Mouse (Mus musculus) heart, postnatal 0 days (tissue): ENCODE results near the gene Itpr1. TPM values are rescaled to one million over a fixed set of nuclear protein-coding genes. Genes with fewer than 3 reads are reported as not detected.

Experiments used
- ATAC-seq: fragments of 200-750 bp; cut with Nextera tagmentation; 2 replicates; pipeline ENCODE4 v1.8.0; 2017; ENCODE audit warnings: low read depth, moderate number of reproducible peaks, moderate library complexity; ENCODE audit not compliant: insufficient read depth
- DNase-seq: peaks from one replicate; pipeline ENCODE4 v3.0.0-alpha.2; 2016; ENCODE audit warnings: low spot score
- H3K27ac ChIP-seq: fragments of 300-500 bp; sonication (generic); 2 replicates; pipeline ENCODE4 v1.5.1; 2014; ENCODE audit warnings: low read depth, mild to moderate bottlenecking
- H3K27me3 ChIP-seq: fragments of 300-500 bp; sonication (generic); 2 replicates; pipeline ENCODE4 v1.6.1; 2014; ENCODE audit warnings: low read length, mixed read lengths; ENCODE audit not compliant: control insufficient read depth, insufficient read depth
- H3K36me3 ChIP-seq: fragments of 300-500 bp; sonication (generic); replicated peaks from 2 replicates; pipeline ENCODE4 v1.6.1; 2014; ENCODE audit warnings: low read length, mixed read lengths; ENCODE audit not compliant: control insufficient read depth, insufficient read depth
- H3K4me1 ChIP-seq: fragments of 300-500 bp; sonication (generic); 2 replicates; pipeline ENCODE4 v1.6.1; 2014; ENCODE audit warnings: antibody characterized with exemption; ENCODE audit not compliant: control insufficient read depth, insufficient read depth
- H3K4me2 ChIP-seq: fragments of 300-500 bp; sonication (generic); 2 replicates; pipeline ENCODE4 v1.6.1; 2014; ENCODE audit warnings: low read depth, mild to moderate bottlenecking, low read length, moderate library complexity
- H3K4me3 ChIP-seq: fragments of 300-500 bp; sonication (generic); 2 replicates; pipeline ENCODE4 v1.5.1; 2014; ENCODE audit warnings: low read depth, low read length
- H3K9ac ChIP-seq: fragments of 300-500 bp; sonication (generic); replicated peaks from 2 replicates; pipeline ENCODE4 v1.6.1; 2014; ENCODE audit warnings: low read depth, low read length, mixed read lengths
- H3K9me3 ChIP-seq: fragments of 300-500 bp; sonication (generic); replicated peaks from 2 replicates; pipeline ENCODE4 v1.6.1; 2016; ENCODE audit warnings: low read length; ENCODE audit not compliant: control insufficient read depth
- CTCF ChIP-seq: IDR thresholded peaks from 2 replicates; pipeline ENCODE4 v1.5.1; 2016; ENCODE audit warnings: antibody characterized with exemption, control low read depth, low read depth
- EP300 ChIP-seq: IDR thresholded peaks from 2 replicates; pipeline ENCODE4 v1.6.1; 2016; ENCODE audit warnings: antibody characterized with exemption, low read depth
- WGBS: fragments of 180-500 bp; shearing (Covaris S2); extraction: QIAGEN DNeasy Blood & Tissue Kit; methylation state at CpG from one replicate; pipeline ENCODE4 v1.1.7; 2014; 5-methylcytosine and 5-hydroxymethylcytosine counted together
- polyA plus RNA-seq: library from polyadenylated mRNA; unstranded; fragments of >200 nt; fragmentation: Nextera tagmentation; extraction: Ambion mirVana; gene quantifications from 2 replicates; pipeline ENCODE4 v1.2.1, GENCODE M21; 2015
- total RNA-seq: library from RNA; depleted of rRNA; stranded (reverse); fragments of >200 nt; gene quantifications from 2 replicates; pipeline ENCODE4 v1.2.3, GENCODE M21; 2014; ENCODE audit warnings: low replicate concordance

The Itpr1 gene
- total and polyA plus RNA-seq, 2 experiments from 2014 or later = 7.1 to 22.2 TPM

GRCm38 (mm10) chr6:108301856-108302255, 89.0 kb downstream of the Itpr1 start:
- Histone ChIP-seq H3K9me3 (no peaks in the 10 kb centered on the region), H3K27ac (no peak overlapping the region), H3K4me1 (peaks cover 23% of the 10 kb centered on the region), H3K27me3 (no peaks in the 10 kb centered on the region), H3K4me2 (no peak overlapping the region), H3K4me3 (no peak overlapping the region), H3K36me3 (no peaks in the 10 kb centered on the region), H3K9ac (no peak overlapping the region)
- 89% methylated on average over 5 of the region's 5 CpGs for WGBS
- no peak for ATAC-seq
- DNase-seq = no peak
- TF ChIP-seq CTCF (no peak), EP300 (no peak)

- DNase-seq = no peak
- Histone ChIP-seq H3K27ac (peak overlapping the region; percentile 20; the same call in 1 of the 2 replicates), H3K36me3 (no peaks in the 10 kb centered on the region), H3K4me2 (no peak overlapping the region), H3K27me3 (no peaks in the 10 kb centered on the region), H3K4me3 (no peak overlapping the region), H3K4me1 (peaks cover 26% of the 10 kb centered on the region), H3K9me3 (no peaks in the 10 kb centered on the region), H3K9ac (no peak overlapping the region)
- TF ChIP-seq CTCF = no peak
- no peak for TF ChIP-seq EP300
- WGBS = 79% methylated on average over 12 of the region's 12 CpGs
- no peak for ATAC-seq
These were observed 91.0 kb downstream of the Itpr1 start for GRCm38 (mm10) chr6:108303619-108304567.

- Histone ChIP-seq H3K4me1 (peaks cover 36% of the 10 kb centered on the region), H3K4me3 (no peak overlapping the region), H3K4me2 (peak overlapping the region; percentile 24), H3K9me3 (no peaks in the 10 kb centered on the region), H3K9ac (no peak overlapping the region), H3K27ac (peak overlapping the region; percentile 83), H3K27me3 (no peaks in the 10 kb centered on the region), H3K36me3 (no peaks in the 10 kb centered on the region)
- TF ChIP-seq CTCF (no peak), EP300 (no peak)
- DNase-seq (peak; percentile 35), ATAC-seq (no peak)
- 27% methylated on average over 12 of the region's 12 CpGs for WGBS
These were observed 92.4 kb downstream of the Itpr1 start for GRCm38 (mm10) chr6:108305171-108305779.

GRCm38 (mm10) chr6:108306240-108306639, 93.3 kb downstream of the Itpr1 start:
- H3K27ac ChIP-seq = peak overlapping the region; percentile 83
- H3K4me3 ChIP-seq = peak overlapping the region; percentile 39
- peaks cover 36% of the 10 kb centered on the region for H3K4me1 ChIP-seq
- peak; percentile 74 for DNase-seq
- no peaks in the 10 kb centered on the region for H3K36me3 ChIP-seq
- no peaks in the 10 kb centered on the region for H3K9me3 ChIP-seq
- H3K27me3 ChIP-seq = no peaks in the 10 kb centered on the region
- TF ChIP-seq EP300 (no peak), CTCF (no peak)
- WGBS = 15% methylated on average over 11 of the region's 11 CpGs
- ATAC-seq = peak; percentile 78
- H3K4me2 ChIP-seq = peak overlapping the region; percentile 68
- H3K9ac ChIP-seq = peak overlapping the region; percentile 58

- DNase-seq = no peak
- peak overlapping the region; percentile 39 for H3K4me3 ChIP-seq
These were observed 94.2 kb downstream of the Itpr1 start for GRCm38 (mm10) chr6:108306910-108307584.

More at GRCm38 (mm10) chr6:108306910-108307584, 94.2 kb downstream of the Itpr1 start:
- Histone ChIP-seq H3K4me2 (peak overlapping the region; percentile 68), H3K4me1 (peaks cover 36% of the 10 kb centered on the region), H3K27me3 (no peaks in the 10 kb centered on the region), H3K27ac (peak overlapping the region; percentile 83), H3K9ac (peak overlapping the region; percentile 16; the same call in 1 of the 2 replicates), H3K9me3 (no peaks in the 10 kb centered on the region), H3K36me3 (no peaks in the 10 kb centered on the region)
- no peak for TF ChIP-seq CTCF
- WGBS = 41% methylated on average over 9 of the region's 9 CpGs
- peak; percentile 34; the same call in 1 of the 2 replicates for ATAC-seq
